Mouse (Mus musculus) thymus, adult 2 months (tissue): ENCODE data around the gene Ccdc142.

Source experiments
- CTCF ChIP-seq: fragments of 200-500 bp; IDR thresholded peaks from 2 replicates; pipeline ENCODE4 v1.5.1; 2012; ENCODE audit warnings: mild to moderate bottlenecking, control low read depth, low read length, moderate library complexity, borderline replicate concordance; ENCODE audit not compliant: control insufficient read depth, poor library complexity, insufficient read depth; ENCODE audit errors: extremely low read depth
- POLR2A ChIP-seq: fragments of 200-500 bp; IDR thresholded peaks from 2 replicates; pipeline ENCODE4 v1.6.1; 2012; ENCODE audit warnings: mild to moderate bottlenecking, low read length, control low read depth, moderate library complexity; ENCODE audit not compliant: control insufficient read depth, poor library complexity, insufficient read depth; ENCODE audit errors: extremely low read depth

- TF ChIP-seq POLR2A, result 0 out of 2 replicates have a peak, but pooled peaks have one; percentile 18
- TF ChIP-seq CTCF, result 0 out of 2 replicates have a peak, but pooled peaks have one; percentile 40
These were observed 23.5 kb downstream of the Ccdc142 start for GRCm38 (mm10) chr6:83124851-83125312.
